Mouse (Mus musculus): Measurements from ENCODE around the gene Mrpl44.

Mrpl44 gene

DNA sequence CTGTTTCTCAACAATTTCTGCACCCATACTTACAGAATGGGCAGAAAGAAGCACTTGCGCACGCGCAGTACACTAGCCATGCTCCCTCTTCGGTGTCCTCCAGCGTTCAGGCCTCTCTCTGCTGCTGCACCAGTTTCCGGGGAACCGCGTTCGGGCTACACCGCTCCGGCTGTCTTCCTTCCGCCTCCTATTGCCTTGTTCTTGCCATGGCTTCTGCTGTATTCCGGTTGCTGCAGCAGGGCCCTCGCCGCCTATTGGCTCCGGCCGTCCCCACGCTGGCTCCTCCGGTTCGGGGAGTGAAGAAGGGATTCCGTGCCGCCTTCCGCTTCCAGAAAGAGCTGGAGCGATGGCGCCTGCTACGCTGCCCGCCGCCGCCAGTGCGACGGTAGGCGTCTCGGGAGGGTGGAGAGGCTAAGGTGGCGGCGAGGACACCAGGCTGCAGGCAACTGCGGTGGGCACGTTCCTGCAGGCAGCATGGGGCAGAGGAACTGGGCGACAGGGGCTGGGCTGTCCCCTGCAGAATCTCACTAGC, at the start of gene Mrpl44, which contains the start of gene Wdfy1:
Gene Mrpl44 (plus strand): TSS at position 92 of the 532 bp plus-strand sequence.
Gene Wdfy1 (minus strand): TSS at position 217 of the 532 bp plus-strand sequence.
- DNase-seq = peak; percentile 92 to 94

DNA sequence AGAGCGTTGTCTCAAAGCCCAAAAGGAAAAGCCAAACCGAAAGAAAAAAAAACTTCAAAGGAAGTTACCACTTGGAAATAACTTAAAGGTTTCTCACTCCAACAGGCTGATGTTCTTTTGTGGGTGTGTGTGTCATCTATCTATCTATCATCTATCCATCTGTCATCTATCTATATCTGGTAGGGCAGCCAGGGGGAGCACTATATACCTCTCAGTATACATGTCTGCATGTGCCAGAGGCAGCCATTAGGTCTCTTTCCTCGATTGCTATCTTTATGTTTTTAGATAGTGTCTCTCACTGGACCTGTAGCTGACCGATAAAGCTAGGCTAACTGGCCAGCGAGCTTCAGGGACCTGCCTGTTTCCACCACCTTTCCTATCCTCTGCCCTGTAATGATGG, 41.0 kb upstream of the Mrpl44 start:
- no peak for DNase-seq

DNA sequence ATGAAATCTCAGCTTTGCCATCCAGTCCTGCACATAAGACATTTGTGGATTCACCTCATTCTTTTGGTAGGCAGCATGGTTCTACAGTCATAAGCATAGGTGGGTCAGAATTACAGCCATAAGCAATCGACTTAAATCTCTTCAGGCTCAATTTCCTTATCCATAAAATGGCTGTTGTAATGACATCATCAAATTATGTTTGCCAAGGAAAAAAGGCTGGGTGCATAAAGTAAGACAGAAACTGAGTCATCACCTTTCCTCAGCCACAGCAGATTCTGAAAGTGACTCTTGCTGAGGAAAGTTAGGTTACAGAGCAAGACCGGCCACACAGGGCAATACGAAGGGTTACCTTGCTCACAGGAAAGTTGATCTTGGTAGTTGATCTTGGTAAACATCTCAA, 39.4 kb upstream of the Mrpl44 start:
- no peak for DNase-seq

DNA sequence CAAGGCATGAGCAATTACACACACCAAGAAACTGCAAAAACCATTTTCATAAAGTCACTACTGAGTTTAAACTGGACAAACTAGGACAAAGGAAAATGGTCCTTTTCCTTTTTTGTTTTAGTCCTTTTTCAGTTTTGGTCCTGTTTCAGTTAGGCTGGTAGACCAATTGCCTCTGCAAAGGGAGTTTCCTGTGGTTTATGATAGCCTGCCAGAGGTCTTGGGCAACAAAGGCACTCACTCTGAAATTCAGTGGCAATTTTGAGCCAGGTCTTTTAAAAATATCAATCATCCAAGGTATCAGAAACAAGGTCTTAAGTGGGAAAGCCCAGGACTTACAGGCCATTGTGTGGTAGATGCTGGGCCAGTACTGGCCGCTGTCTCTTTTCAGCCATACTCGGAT, 36.1 kb upstream of the Mrpl44 start:
- no peak for DNase-seq

DNA sequence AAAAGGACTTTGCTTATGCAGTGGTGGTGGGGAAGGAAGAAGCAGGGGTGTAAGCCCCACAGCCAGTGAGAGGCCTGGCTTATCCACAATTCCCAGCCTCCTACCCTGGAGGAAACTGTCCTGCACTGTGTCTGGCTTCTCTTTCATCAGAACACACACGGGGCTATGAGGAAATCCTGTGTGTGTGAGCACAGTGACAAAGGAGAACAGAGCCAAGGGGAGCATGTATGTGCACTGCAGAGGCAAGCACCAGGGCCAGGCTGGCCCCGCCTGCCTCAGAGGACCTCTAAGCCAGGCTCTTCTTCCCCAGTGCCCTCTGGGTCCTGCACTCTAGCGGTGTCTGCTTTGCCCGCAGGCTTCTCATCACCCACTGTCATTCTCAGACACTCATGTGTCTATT, 34.8 kb upstream of the Mrpl44 start:
- DNase-seq = no peak

DNA sequence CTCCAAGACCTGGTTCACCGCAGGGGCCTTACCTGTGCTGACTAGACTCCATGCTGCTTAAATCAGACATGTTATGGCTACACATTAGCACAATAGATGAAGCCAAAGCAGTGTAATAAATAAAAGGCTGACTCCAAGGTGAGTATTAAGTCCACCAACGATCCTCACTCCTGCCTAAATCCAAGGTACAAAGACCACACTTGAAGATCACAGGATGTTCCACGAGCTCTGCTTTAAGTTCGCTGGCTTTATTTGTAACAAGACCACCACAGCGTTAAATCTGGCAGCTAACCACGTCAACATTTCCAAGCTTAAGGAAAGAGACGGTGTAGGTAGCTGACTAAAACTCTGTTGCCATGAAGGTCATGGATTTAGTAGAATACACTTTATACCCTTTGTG, 32.9 kb upstream of the Mrpl44 start:
- DNase-seq = no peak

DNA sequence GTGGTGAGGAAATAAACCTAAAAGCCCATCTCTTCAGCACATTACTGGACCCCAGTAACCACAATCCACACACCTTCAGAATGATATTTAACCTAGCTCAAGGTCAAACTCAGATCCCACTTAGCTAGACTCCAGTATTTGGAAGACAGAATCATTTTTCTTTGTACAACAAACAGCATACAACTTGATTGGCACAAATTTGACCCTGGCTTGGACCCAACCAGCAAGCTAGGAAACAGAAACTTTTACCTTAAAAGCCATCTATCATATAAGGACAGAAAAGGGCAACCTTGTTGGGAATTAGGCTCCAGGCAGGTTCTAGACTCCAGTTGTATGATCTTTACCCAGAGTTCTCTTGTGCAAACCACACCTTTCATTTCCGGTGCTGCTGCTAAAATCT, 32.4 kb upstream of the Mrpl44 start:
- no peak for DNase-seq

DNA sequence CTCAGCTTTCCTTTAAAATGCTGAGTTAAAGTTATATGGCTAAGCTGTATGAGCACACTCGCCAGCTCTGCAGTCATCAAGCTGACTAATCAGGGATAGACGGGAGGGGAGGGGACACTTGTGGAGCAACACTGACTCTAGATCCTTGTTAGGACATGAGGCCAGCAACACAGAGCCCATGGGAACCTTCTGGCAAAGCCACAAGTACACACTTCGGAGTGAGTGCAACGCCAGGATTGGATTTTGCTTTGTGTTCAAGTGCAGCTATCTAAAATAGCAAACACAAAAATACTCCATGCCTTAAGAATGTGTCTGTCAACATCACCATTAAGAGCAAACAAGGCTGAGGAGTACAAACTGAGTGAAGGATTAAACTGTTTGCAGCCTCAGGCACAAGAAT, 29.8 kb upstream of the Mrpl44 start:
- DNase-seq = no peak

DNA sequence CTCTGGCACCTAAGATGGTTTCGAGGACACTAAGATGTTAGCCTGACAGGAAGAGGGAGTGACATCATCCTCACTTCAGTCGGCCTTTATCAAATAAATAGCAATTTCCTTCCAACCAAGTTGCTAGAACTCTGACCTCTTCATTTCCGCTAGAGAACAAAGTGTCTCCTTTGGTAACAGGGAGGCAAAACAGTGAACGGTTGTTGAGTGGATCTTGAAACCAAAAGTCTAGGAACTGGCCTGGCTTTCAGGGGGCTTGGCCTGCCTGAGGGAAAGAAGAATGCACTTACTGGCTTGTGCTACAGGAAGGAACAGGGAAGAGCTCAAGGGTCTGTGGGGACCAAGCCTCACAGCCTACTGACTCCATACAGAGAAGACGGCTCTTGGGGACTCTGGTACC, 24.6 kb upstream of the Mrpl44 start:
- DNase-seq = no peak

DNA sequence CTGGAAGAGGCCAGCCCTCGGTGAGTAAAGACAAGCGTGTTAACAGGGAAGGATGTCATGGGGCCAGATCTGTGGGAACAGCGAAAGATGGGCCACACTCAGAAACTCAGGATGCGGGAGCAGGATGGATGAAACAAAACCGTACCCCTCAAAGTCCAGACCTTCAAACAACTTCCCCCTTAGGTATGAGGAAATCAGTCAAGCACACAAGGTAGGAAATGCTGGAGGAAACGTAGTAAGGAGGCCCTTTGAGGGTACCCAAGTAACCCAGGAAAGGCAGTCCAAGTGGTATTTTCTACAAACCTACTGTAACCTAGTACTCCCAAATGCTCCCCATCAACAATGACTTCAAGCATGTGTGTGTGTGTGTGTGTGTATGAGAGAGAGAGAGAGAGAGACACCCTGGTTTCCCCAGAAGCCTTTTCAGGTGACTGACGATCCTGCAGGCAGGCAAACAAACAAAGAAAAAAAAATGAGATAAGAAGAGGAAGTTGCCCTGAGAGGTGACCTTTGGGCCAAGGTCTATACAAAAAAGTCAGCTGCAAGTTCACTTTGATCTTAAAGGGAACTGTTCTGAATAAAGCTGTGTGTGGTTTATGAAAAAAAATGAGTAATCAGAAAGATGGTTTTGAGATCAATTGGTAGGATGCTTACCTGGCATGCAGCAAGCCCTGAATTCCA, 23.7 kb upstream of the Mrpl44 start:
- no peak for DNase-seq

DNA sequence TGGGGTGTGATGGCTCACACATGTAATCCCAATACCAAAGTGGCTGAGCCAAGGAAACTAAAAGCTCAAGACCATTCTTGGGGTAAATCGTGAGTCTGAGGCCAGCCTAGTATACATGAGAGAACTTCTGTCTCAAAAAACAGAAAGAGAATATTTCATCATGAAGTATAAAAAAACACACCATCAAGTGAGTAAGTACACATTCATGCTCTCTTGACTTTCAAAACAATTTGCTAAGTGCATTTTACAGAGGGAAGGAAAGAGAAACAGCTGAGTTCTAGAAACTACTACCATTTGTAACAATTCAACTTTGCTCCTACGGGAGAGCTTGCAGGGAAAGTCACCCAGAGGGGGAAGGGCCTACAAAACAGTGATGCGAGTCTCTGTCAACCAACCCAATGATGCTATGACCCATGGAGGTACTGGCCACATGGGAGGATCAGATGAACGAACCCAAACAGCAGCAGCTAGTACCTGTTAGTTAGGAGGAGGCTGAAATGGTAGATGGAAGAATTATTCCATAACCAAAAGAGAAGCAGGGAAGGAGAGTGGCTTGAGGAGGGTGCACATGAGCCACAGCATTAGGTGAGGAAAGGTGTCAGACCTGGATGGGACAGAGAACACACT, 23.0 kb upstream of the Mrpl44 start:
- no peak for DNase-seq

DNA sequence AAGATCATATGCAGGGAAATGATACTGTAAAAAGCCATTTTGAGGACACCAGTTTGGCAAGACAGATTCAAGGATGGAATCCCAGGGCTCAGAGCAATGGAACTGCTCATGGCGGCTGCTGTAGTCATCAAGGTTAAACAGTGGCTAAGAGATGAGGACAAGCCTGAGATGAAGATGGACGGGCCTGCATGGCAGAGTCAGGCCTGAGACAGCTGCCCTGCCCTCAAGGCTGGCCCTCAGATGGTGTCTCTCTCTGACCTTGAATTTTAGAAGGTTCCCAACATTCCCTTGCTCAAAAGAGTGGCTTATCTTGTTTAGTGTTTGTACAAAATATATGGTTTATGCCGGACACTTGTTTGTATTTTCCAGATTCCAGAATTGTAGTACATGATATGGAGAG, 22.4 kb upstream of the Mrpl44 start:
- DNase-seq = no peak

DNA sequence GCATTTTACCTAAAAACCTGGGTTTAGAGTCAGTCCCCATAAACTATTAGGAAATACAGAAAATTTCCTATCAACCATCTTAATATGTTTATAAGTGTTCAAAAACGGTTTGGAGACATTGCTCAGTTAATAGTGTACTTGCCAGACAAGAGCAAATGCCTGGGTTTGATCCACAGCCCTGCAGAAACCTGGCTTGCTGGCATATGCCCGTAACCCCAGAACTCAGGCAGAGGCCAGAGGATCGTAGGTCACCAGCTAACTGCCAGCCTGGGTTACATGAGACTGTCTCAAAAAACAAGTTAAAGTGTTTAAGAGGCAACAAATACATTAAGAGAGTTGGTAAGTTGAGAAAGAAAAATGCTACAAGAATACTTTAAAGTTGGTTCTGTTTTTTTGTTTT, 20.9 kb upstream of the Mrpl44 start:
- no peak for DNase-seq

DNA sequence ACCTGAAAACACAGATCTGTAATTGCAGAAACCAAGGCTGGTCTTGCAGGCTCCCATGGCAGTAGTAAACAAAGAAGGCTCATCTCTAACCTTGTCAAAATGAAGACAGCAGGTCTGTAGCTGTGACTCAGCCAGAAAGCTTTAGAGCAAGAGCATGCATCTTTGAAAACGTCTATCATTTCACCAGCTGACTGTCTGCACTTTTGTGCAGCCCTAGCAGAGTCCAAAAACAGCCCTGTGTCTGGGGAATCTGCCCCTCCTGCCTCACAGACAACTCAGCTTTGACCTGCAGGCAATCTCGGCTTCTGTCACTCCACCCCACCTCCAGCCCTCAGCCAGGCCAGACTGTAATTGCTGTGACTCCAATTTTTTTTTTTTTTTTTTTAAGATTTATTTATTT, 20.4 kb upstream of the Mrpl44 start:
- no peak for DNase-seq

DNA sequence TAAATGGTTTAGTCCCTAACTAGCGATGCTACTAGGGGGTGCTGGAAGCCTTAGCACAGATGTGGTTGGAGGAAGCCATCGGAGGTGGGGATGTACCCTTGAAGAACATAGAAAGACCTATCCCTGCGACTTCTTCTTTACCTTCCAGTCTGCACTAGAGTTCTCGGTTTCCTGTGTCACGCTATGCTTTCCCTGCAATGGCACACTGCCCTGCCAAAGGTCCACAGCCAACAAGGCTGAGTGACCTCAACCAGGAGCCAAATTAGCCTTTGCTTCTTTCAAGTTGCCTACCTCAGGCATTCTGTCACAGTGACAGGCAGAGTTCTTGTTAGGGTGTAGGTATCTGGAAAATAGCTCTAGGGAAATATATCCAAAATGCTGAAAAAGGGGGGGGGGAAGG, 19.4 kb upstream of the Mrpl44 start:
- DNase-seq = no peak

DNA sequence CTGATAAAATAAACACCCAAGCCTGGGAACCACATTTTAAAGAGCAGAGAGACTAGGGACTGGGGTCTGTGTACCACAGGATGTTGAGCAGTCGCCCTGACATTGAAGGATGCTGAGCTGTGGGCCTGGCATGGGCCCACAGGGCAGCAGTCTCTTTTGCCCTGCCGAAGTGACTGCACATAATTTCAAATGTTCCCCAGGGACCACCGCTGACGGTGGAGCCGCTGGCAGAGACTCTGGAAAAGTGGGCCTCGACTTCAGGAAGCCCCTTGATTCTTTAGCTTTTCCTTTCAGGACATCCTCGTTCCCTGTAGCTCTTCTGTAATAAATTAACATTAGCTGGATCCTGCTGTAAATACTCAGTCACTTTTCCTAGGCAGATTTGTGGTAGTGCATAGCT, 18.7 kb upstream of the Mrpl44 start:
- DNase-seq = no peak

DNA sequence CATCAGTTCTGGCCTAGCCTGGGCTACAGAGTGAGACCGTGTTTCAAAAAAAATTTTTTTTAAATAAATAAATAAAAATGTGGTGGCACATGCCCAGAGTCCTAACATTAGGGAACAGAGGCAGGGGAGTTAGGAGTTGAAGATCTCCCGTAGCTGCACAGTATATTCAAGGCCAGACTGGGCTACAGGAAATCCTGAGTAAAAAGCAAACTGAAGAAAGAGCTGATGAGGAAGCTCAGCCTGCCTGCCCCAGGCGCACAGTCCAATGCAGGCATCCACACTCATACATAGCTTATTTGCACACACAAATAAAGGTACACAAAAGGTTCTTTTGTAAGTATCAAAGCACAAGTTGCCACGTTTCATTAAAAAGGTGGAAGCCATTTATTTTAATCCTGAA, 18.2 kb upstream of the Mrpl44 start:
- DNase-seq = no peak

DNA sequence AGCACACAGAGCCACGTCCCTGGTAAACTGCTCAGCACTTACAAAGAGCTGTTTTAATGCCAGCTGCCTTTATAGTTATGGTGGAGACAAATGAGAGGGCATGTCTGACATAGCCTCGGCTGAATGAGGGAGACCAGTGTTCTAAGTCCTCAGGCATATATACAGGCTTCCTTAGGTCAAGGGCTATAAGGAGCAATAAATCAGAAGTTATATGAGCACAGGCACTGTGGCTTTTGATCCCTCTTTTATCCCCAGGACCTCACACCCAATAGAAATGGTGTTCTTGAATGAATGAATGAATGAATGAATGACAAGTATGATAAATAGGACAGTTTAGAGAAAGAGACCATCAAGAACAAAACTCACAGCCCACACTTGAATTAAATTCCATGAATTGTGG, 16.8 kb upstream of the Mrpl44 start:
- DNase-seq = no peak

DNA sequence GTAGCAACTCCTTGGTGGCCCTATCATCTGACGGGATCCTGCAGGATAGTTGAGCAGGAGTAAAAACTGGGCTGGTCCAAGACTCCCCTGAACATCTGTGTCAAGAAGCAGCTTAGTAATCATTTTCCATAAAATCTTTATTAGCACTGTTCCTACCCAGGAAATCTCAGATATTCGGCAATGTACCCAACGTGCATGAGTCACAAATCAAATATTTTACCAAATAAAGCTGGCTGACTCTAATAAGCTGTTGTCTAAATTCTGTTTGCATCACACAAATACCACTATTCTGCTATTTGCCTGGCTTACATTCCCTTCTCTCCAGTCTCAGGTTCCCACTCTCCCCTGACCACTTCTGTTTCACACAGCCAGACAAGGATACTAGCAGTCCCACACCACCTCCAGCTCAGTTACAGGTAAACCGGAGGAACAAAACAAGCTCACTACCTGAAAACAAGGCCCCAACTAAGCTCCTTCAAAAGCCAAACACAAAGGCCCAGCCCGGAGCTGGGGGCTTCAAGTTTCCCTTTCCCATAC, 16.3 kb upstream of the Mrpl44 start:
- no peak for DNase-seq

DNA sequence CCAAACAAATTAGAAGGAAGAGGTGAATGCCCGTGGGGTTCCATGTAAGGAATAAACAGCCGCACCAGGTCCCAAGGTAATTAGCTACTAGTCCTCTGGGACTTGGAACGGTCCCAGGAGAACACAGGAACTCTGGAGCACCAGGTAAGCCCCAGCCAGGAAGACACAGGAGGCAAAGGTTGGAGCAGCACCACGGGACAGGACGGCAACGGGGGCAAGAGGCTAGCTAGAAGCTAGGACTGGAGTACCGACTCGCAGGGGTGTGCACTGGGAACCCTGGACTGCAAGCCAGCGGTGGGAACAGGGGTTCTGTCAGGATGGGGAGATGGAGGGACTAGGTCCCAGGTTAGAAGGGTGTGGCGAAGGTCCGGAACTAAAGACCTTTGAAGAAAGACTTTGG, 15.2 kb upstream of the Mrpl44 start:
- no peak for DNase-seq

DNA sequence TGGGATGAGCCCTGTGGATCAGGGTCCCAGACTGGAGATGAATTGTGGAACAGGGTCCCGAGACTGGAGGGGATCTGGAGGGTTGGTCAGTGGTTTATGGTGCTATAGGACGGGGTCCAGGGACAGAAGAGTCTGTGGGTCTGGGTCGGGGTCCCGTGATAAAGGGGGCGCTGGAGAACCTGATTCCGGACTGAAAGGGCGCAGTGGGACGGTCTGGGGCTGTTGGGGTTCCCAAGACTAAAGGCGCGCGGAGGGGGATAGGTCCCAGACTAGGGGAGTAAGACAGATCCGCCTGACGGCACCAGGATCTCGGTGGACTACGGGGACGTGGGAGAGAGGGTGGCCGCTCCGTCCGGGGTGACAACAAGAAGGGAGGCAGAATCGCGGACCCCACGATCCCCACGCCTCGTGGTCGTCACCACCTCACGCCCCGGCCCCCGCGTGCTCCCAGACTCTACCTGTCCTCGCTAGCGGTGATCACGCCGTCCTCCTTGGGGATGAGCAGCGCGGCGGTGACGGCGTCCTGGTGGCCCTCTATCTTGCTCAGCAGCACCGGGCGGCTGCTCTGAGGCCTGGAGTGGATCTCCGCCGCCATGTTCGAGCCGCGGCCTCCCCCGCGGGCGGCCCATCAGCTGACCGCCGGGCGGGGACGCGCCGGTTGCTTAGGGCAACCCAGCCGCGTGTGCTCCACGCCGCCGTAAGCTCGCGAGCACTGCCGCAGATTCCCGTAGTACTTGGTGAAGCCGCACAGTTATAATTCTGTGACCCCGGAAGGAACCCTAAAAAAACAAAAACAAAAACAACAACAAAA, 14.5 kb upstream of the Mrpl44 start:
- peak; percentile 47 to 55 for DNase-seq

DNA sequence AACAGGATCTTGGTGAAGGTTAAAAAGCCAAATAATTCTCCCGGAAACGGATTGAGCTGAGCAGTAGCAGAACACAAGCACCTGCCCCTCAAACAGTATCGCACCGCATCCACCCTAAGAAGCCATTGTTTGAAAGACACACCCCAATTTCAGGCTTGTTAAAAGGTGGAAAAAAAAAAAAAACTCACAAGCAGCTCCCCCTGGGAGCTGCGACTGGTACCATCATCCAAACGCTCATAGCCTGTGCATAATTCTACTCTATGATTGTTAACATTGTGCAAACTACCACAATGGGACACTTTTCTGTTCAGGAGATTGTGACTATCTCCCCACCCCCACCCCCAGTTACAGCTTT, 13.9 kb upstream of the Mrpl44 start:
- DNase-seq = no peak
